Mouse (Mus musculus) ES-Bruce4 (cell line): Measurements from ENCODE around the gene Ms4a7.

Source experiments
- CTCF ChIP-seq: IDR thresholded peaks from one replicate; pipeline ENCODE4 v1.8.1; 2011; ENCODE audit warnings: low read depth, low read length
- POLR2A ChIP-seq: IDR thresholded peaks from one replicate; pipeline ENCODE4 v1.8.1; 2011; ENCODE audit warnings: low read length; ENCODE audit not compliant: insufficient read depth

- no peak for TF ChIP-seq CTCF
- no peak for TF ChIP-seq POLR2A
Observed at GRCm38 (mm10) chr19:11343992-11344391, 8.0 kb upstream of the Ms4a7 start.
